Mouse (Mus musculus) urinary bladder, adult 18-20 months (tissue): ENCODE measurements at regions not wholly inside any gene's neighbourhood (a gene's known extent, or its start where the extent isn't known, plus 50 kb on each side); places are given as distances from the start of the nearest gene placed in this dataset.

Experiments
- DNase-seq, 2 experiments: peaks; one replicate each; pipeline ENCODE4 v3.0.0; 2022; ENCODE audit warnings: low spot score in 2 of 2, mixed read lengths in 2 of 2

DNA sequence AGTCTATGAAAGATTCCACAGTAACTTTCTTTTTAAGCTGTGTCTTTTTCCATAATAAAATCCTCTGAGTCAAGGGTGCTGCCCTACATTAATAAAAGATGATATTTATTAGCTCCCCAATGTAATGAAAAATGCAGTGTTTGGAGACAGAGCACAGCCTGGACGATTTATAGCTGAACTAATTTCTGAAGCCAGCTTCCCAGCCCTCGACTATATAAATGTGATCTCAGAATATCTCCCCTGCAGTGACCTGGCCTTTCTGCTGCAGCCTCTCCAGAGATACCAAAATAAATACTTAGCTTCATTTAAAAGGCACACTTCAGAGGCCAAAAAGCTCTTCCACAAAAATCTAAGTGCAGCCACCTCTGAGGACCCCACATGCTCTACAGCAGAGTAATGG lies 534.7 kb downstream of the Zfp619 start:
- DNase-seq: no peak

DNA sequence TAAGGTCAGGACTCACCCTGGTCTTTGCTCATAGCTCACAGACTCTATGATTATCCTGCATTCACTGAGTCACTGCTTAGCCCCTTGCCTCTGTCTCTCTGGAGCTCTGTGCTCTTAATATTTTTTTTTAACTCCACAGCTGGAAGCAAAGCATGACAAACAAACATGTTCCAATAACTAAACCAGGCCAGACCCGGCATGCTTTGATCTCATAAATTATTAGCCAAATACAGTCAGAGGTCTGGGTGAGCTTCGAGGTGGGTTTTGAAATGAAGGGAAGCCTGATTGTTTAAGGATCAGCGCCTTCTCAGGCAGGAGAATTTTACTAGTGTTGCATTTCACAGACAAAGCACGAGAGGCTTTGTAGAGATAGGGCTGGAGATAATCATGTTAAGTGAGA lies 541.3 kb downstream of the Zfp619 start:
- no peak for DNase-seq

DNA sequence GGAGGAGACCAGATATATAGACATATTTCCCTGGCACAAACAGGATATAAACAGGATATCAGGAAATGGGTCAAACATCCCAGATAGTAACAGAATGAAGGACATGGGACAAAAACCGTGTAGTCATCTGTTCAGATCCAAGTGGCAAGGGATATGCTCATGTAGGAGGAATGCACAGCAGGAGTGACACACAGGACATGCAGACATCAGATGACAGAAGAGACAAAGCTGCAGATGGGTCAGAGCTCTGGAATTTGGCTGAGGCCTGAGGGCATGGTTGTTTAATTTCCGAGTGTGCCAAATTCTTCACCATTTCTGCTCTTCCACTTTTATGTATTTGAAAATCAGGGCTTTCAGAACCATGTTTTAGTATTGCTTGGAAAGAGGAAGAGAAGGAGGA lies 547.1 kb downstream of the Zfp619 start:
- DNase-seq: no peak

DNA sequence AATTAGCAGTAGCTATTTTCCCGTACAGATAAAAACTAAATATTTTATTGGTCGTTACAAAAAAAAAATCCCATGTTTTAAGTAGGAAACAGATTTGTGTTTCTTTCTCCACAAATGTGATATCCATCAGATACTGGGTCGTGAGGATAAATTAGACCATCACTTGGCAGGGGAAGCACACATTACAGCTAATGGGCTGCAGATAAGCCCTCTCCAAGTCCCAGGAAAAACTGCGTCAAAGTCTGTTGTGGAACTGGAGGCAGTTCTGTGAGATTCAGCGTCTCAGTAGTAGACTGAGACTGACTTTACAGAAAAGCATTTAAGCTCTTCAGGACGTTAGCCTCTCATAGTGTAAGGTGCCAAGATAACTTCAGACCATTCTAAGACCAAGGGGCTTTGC lies 548.0 kb downstream of the Zfp619 start:
- DNase-seq: peak in 1 of 2 experiments; percentile 11

DNA sequence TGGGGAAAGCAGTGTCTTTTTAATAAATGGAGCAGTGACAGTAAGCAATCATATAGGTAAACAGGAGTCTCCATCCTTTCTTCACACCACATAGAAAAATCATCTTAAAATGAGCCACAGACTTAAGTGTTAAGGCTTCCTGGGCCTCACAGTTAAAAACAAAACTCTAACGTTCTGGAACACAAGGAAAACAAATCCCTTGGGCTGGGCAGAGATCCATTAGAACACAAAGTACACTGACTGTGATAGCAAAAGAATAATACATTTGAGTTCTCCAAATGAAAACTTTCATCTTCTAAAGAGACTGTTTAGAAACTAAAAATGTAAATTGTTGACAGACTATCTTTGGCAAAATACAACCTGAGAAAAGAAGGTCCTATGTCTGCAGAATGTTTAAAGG lies 549.8 kb downstream of the Zfp619 start:
- no peak for DNase-seq

DNA sequence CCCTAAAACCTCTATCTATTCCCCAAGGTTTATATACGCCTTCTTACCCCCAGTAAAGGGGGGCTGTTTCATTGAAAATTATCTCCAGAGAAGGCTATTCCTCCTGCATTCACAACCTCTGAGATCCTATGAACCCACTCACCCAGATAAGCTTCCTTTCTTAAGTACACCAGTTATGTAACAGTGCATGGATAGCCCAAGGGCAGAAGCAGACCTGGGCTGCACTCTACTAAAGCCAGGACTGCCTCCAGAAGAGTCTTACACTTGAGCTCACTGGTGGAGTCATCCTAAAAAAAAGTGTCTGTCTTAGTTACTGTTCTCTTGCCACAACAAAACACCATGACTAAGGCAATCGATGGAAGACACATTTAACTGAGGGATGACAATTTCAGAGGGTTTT lies 553.7 kb downstream of the Zfp619 start:
- no peak for DNase-seq

DNA sequence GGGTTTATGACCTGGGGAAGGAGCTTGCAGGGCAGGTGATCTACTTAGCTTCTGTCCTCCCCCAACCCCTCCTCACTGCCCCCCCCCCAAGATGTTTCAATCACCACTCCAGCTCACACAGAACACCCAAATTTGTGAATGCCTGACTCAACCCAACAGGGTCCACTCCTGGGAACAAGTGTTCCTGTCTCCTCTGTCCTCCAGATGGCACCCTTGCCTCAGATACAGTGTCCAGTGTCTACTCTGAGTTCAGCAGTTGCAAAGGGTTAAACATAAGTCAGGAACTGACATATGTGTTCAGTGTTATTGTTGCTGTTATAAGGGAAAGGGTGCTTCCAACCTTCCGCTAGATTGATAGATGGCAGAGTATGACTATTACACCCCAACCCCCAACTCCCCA lies 554.9 kb downstream of the Zfp619 start:
- no peak for DNase-seq

DNA sequence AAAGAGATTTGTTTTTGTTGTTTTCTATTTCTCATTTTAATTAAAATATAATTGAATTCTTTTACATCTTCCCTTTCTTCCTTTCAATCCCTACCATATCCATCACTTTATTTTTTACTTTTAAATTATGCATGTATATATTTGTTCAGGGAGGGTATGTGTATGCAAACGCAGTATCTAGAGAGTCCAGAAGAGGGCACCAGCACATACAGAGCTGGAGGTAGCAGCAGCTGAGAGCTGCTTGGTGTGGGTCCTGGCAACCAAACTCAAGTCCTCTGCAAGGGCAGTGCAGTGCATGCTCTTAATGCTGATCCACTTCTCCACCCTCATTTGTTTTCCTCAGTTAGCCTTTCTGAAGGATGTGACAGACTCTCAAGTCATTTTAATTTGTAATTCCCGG lies 568.7 kb downstream of the Zfp619 start:
- DNase-seq: no peak

DNA sequence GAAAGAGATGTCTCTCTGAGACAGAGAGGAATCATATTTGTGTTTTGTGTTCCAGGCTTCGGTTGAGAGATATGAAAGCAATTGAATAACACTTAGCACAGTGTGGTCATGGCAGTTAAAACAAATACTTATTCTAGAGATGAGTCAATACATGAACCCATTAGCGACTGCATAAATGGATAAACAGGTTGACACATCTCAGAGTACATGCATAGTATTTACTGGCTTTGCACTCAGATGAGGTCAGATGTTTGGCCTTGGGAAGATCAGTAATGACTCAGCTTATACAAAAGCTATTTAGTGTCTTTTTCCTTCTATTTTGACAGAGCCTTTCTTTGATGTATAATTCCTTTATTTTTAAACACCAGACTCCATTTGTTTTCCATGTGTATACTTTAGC lies 579.5 kb downstream of the Zfp619 start:
- no peak for DNase-seq

DNA sequence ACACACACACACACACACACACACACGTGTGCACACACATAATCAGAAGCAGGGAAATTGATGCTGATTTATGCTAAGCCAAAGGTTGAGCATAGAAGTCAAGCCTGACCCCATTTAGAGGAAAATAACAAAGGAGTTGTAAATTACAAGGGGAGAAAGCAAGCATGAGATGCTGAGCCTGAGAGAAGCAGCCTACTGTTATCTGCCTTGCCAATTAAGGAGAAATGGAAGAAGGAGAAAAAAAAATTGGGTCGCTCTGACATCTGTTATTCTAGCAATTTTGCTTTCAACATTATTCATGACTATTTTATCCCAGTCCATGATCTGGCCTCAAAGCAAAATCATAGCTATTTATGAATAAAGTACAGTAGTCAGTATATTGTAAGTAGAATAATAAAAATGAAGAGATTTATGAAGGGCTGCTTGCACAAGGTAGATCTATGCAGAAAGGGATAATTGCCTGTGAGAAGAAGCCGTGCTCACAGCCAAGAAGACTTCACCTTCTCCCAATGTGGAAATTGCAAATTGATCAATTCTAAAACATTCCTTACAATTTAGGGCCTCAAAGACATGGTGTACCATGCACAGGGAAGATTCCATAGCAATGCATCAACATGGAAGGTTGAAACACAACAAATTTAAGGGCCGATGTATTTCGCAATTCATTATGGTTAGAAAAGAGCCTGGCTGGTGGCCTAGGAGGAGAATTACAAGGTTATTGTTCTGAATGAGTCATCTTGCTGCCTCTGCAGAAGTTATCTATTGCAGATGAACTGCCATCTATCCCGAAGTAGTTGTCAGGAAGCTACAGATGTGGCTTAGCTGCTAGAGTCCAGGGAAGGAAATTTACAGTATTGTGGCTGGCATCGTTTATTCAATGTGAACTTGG lies 585.7 kb downstream of the Zfp619 start:
- no peak for DNase-seq

DNA sequence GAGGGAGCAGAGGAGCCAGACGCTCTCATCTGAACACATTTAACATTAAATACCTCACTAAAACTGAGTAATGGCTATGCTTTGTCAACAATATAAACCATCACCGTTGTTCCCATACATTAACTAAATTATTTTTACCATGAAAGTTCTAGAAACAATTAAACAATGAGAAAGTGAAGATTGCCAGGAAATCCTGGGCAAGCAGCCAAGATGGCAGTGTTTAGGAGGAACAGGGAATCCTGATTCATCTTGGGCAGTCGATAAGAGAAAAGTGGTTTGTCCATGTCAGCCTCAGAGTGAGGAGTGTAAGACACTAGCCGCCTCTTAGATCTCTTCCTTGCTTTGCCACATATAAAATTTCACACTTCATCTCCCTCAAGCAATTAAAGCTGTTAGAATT lies 625.3 kb downstream of the Zfp619 start:
- DNase-seq: no peak

DNA sequence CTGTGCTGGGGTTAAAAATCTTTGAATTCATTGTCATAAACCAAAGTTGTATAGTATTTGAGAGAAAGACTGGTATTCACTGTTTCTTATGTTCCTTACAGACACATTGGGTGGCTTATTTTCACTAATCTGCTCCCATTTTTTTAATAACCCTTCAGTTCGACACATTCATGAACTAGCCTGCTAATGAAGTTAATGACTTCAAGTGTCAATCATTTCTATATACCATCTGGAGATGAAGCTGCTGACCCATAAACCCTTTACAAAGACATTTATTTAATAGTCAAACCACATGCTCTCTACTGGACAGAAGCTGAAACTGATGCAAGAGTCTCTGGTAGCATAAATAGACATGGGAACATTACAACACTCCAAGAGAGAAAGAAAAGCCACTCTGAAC lies 626.9 kb downstream of the Zfp619 start:
- no peak for DNase-seq

DNA sequence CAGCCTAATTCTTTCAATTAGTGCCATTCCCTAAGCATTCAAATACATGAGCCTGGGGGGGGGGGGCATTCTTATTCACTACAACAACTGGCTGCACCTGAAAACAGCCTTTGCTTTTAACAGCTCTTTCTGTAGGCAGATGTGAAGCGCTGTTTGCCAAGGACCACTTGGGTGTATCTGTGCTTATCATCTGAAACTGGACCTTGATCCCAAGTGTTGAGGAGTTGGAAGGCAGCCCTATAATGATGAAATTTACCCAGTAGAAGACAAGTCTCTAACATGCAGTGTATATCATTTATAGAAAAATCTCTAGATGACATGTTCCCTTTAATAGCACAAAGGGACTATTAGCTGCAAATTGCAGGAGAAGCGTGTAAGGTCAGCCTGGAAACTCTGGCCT lies 660.0 kb downstream of the Zfp619 start:
- DNase-seq: no peak

DNA sequence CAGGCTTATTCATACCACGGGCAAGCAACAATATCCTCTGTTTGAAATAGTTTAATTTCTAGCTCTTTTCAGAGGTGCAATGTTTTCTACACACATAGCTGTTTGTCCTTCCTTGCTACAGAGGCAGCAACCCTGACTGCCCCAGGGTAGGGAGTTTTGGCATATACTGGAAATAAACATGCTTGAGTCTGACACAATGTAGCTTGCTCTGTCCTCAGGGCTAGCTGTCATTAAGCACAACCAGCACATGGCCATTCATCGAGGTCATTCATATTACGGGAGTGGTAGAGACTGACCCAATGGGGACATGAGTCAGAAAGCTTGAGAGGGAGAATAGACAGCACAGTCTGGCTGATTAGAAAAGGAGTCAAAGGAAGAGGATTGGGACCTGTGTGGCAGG lies 677.8 kb downstream of the Zfp619 start:
- DNase-seq: no peak

DNA sequence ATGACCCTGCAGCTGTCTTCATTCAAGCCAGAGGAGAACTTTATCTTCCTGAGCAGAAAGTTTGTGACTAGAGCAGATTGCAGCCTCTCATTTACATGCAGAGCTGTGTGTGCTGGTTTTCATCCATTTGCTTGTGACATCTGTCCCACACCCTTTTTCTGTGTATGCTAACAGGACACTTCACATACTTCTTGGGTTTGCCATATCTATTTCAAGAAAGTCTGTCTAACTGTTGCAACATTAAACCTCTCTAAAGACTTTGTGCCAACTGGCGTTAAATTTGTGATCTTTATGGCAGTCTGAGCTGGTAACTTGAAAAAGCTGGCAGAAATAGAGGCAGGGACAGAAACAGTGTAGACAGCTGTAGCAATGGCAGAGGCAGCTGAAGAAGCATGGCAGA lies 685.0 kb downstream of the Zfp619 start:
- DNase-seq: no peak

DNA sequence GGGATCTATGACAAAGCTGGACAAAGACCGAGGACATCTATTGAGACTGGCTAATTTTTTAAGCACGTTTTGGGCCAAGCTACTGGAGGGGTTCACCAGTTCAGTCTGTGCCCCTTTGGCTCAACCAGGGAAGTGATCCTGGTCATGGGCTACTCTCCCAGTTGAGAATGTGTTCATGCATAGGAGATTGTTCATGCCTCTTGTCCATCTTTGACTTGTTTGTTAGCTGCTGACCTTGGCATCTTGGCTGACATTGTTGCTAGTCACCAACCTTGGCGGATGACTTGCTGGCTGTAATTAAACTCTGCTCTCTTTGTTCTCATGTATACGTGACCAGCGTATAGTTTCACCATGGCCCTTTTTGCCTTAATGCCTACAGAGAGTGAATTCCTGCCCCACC lies 686.2 kb upstream of the Vstm2b start:
- DNase-seq: no peak

DNA sequence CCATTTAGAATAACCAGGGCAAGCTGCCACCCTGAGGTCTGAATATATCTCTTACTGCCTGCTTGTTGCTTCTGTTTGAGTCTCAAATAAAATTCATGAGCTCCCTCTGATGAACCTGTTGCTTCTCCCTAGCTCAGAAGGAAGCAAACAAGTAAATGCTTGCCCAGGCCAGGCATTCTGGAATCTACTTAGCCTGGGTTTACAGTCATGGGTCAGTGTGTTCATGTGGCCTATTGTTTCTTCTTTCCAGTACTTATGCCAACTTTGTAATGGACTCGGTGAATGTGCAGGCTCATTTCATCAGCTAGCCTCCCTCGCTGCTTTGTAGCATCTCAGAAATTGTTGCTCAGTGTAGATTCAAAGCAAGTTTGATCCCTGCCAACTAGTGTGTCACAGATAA lies 685.6 kb upstream of the Vstm2b start:
- DNase-seq: no peak

DNA sequence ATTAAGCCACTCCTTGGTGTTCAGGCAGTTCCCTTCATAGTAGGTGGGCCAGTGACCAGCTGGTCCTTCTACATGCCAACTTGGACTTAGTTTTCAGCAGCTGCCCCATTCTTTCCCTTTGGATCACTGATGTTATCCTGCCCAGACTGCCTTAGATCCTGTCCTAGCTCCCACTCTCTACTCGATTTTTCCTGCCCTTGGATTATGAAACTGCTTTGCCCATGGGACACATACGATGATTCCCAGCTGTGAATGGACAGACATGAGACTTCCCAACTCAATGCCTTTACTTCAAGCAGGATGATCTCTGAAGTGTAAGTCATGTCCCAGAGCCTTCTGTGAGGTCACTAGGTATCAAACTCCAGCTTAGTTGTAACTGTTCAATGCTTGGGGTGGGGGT lies 684.5 kb upstream of the Vstm2b start:
- DNase-seq: no peak

DNA sequence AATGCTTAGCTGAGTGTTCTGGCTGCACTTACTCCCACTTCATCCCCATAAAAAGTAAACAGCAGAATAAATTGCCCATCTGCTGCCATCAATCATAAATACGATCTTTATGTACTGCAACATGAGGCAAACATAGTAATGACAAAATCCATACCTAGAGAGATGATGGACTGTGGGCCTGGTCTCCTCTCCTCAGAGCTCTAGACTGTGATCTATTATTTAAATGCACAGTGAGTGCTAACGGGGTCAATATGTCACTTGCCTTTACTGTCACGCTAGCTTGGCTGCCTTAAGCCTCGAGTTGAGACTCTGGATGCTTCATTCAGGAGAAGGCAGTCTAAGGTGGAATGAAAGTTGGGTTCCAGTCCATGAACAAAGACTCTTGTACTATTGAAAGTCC lies 683.7 kb upstream of the Vstm2b start:
- DNase-seq: no peak

DNA sequence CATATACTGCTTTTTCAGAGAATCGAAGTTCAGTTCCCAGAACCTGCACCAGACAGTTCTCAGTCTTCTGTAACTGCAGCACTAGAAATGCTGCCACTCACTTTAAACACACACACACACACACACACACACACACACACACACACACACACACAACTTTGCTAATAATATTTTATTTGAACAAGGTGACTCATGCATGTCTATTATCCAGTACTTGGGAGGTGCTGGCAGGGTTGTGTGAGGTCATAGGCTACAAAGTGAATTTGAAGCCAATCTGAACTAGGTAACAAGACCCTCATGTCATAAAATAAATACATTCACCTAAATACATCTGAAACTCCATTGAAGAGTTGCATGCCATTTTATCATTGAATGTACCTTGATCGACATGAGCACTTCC lies 682.9 kb upstream of the Vstm2b start:
- DNase-seq: peak in 1 of 2 experiments; percentile 8

DNA sequence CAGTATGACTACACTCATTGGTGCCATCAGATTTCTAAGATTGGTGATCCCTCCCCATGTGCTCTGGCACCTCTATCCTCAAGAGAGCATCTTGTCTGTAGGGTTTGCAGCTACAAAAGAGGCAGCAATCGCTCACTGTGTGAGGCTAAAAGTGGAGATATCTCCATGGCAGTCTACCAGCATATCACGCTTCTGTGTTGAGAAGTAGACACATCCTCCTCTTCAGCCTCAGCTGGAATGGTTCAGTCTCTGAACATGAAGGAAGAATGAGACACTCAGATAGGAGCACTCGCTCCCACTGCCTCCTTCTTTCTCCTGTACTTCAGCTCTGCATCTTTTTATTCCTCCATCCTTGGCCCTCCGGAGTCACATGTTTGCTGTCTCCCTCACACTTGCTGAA lies 677.6 kb upstream of the Vstm2b start:
- no peak for DNase-seq

DNA sequence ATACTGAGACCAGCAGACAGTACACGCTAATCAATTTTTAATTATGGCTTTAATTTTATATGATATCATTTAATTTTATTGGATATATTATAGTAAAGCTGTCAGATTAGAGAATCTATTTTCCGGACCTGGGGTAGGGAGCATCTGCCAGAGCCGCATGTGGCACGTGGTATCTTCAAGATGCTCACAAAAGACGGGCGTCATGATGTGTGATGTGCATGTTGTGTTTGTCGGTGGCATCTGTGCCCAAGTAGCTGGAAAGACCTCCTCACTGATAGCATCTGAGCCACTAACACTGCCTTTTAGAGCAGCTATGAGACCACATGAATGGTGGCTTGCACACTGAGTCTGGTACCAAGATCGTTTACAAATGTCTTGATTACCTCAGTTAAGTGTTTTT lies 652.9 kb upstream of the Vstm2b start:
- DNase-seq: no peak

DNA sequence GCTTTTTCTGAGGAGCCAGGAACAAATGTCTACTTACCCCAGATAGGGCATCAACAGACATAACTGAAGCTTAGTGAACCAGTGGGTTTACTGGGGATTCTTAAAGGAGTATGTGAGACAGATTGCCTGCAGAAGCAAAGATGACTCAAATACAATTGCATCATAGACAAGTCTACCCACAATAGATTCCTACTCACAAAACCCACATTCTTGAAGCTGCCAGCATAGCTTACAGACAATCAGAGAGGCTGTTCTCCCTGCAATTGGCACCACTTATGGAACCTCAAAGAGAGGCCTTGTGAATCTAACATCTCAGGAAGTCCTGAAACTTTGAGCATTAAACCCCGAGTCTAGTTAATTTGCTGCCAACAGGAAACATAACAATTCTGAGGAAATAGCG lies 649.6 kb upstream of the Vstm2b start:
- DNase-seq: no peak

DNA sequence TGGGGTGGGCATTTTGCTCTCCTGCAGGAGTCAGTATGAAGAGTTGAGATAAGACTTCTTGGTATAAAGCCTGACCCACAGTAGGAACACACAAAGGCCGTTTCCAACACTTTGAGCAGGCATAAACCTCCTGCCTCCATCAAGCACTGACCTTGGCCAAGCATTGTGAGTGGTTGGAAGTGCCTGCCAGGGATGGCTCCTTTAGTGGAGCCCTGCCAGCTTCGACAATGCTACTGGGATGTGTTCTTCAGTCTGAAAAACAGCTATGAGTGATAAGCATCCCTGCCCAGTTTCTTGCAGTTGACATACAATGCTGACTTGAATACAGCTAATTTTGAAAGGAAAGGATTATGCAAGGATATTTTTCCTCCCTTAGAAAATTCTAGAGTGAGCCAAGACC lies 644.6 kb upstream of the Vstm2b start:
- DNase-seq: no peak
